Mouse (Mus musculus): ENCODE measurements at regions not wholly inside any gene's neighbourhood (a gene's known extent, or its start where the extent isn't known, plus 50 kb on each side); places are given as distances from the start of the nearest gene placed in this dataset.

DNA sequence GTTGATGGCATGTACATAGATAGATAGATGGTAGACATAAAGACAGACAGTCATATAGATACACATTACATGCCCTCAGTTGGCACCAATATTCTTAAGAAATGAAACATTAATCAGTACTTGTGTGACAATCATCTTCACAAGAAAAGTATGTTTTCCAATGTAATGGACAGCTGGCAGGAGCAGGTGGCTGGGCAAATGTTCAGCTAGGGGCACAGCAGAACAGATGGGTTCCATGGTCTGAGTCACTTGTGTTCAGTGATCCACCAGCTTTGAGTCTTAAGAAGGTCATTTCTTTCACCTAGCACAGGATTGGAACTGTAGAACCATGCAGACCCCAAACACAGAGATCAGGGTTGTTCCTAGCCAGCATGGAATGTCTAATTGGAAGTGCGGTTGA lies 2631.2 kb upstream of the 5930422O12Rik start:
- DNase-seq: no peak
- intact Hi-C loops (cut with DNase I): no loop called here

DNA sequence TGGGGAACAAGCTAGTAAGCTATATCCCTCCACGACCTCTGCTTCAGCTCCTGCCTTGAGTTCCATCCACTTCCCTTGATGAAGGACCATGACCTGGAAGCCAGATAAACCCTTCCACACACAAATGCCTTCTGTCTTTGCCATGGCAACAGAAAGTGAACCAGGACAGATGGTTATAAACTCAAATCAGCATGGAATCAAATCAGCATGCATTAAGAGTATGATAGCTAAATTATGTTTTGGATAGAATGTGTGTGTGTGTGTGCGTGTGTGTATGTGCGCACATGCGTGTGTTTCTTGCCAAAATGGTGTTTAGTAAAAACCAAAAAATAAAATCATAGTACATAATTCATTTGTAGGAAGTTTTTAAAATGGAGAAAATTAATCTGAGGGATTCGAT lies 2611.5 kb upstream of the 5930422O12Rik start:
- intact Hi-C loops (cut with DNase I): no loop called here

DNA sequence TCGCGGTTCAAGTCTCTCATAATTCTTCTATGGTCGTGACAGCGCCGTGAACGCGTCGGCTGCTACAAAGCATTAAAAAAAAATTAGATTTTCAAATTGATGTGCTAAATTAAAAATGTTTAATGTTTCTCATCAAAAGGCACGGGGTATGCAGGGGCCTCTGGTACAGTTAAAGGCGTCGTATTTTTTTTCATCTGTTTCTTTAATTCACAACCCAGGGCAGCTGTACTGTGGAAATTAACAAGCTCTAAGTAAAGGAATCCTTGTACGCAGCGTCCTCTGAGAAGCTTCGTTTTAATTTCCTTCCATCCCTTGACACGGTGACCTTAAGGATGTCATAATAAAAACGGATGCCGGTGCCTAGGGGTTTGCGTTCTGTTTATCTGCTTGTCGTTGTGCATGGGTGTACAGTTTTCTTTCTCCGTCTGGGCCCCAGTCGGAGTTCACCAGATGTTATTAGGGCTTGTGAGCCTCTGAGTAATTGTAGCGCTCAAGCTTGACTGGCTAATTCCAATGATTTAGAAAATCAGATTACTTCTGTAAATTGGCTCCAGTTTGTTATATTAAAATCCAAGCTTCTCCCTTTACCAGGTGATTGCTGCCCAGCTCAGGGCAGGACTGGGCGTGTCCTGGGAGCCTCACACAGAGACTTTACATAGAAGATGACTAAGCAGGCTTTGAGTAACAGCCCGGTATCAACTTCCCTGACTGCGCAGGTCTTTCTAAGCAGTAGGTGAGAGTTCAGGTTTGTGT lies 2605.5 kb upstream of the 5930422O12Rik start:
- intact Hi-C loops (cut with DNase I): no loop called here
- DNase-seq: no peak

More for the DNA sequence above, 2611.5 kb upstream of the 5930422O12Rik start:
- DNase-seq: no peak

DNA sequence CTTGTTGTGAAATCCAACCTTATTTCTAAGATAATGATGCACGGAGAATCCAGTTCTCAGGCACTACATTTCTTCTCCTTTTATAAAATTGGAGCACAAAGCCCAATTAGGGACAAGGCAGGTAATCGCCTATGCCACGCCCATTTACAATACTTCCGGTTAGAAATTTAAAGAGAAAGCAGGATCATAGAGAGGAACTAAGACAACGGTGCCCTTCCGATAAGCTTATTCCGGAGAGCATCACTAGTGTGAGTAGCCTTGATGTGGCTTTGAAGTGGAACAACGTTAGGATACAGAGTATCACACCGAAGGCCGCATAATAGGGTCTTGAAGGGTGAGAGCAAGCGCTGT lies 2604.9 kb upstream of the 5930422O12Rik start:
- DNase-seq: no peak
- intact Hi-C loops (cut with DNase I): no loop called here

DNA sequence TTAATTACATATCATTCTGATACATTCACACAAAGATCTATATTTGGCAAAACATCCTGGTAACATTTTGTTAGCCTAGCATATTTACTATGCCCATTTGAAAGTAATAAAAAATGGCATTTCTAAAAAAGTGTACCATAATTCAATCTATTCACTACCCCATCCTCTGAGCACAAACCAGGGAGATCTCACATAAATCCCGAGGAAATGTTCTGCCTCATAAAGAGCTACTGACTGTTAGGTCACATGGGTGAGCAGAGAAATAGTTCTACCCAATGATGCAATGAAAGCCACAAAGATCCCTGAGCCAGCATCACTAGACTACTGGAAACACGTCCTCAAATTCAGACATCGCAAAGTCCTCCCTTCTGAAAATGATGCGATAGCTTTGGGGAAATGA lies 2602.5 kb upstream of the 5930422O12Rik start:
- DNase-seq: no peak
- intact Hi-C loops (cut with DNase I): no loop called here

DNA sequence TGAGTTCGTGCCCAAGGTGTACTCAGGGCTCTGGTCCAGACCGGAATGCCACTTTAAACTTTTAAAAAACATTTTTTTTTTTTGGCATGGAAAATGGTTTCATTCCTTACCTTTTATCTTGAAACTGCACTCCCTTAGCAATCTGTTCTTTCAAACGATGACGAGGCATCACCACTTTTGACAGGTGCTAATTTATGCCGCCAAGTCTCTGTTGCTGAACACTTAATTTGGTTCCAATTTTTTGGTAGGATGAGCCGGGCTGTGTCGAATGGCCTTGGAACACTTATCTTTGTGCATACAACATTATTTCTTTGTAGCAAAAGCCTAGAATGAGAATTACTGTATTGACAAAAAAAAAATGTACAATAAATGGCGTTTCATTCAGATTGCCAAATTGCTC lies 2590.5 kb upstream of the 5930422O12Rik start:
- DNase-seq: no peak
- intact Hi-C loops (cut with DNase I): no loop called here

DNA sequence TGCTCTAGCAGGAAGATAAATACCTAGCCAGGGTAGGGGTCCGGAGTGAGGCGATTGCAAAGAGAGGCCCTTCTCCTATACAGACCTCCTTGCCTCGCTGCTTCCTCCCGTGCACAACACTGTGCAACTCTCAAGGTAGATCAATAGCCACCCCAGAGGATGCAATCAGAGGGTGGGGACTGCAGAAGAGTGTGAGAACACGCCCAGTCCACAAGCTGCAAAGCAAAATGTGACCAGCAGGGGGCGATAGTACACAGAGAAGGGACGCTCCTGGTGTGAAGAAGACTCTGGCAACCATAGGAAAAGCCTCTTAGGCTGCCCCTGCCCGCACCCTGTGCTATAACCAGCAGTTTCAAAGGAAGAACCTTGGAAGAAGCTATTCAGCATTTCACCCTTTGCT lies 2588.4 kb upstream of the 5930422O12Rik start:
- intact Hi-C loops (cut with DNase I): loop anchor here (2.0 kb wide), 2 partner anchors 83 to 193 kb away; no protein-coding TSS in a partner anchor
- DNase-seq: peak; percentile 63

DNA sequence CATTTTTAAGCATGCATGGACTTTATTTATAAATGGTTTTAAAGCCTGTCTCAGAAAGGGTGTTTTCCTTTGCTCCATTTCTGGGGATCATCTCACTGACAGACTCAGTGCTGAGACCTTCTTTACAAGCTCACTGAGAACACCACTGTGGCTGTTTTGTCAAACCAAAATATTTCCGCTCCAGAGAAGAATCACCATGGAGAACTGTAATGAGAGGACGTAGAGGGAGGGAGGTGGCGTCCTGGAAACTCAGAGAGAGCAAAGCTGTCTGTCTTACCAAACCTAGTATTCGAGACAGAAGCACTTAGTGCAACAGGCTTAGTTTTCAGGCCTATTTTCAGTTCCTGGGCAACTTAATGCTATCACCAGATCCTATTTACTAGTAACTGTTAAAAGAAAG lies 2565.5 kb upstream of the 5930422O12Rik start:
- intact Hi-C loops (cut with DNase I): no loop called here
- no peak for DNase-seq

DNA sequence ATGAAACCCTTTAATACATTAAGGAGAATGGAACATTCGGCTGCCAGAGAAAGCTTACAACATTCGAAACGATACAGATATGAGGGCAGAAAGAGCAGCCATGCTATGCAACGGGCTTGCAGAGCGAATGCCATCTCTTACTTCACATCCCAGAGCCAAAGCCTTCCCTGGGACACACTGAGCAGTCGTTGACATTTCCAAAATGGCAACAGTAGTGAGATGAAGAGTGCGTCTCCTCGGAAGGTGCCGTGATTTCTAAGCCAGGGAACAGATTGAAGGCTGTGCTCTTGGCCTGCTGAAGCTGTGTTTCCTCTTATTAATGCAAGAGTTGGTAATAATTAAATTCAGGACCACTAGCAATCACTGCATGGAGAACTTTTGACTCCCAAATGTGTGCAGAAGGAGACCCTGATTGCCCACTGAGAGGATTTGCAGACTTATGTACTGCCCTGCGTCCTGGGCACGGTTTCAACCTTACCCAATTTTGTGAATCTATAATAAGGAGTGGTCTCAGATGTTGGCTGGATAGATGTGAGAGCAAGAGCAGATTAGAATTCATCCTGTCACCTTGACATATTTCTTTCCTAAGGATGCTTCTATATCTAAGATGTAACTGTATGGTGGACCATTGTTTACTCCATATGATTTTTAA lies 2522.3 kb upstream of the 5930422O12Rik start:
- intact Hi-C loops (cut with DNase I): no loop called here
- DNase-seq: no peak

DNA sequence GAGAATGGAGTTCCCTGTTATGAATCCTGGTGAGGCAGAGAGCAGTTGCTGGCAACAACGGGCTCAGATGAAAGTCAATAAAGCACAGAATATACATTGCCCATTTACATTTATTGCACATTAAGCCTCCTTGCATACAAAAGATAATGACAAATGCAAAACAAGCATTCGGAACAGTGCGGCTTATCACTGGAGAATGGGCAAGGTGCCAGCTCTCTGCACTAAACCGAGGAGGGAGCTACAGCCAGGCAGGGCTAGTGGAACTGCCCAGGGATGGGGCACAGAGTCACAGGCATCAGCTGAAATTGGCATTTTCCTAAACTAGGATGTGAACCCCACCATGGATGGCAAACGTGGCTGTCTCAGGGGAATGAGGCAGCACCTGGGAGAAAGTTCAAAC lies 2514.8 kb upstream of the 5930422O12Rik start:
- intact Hi-C loops (cut with DNase I): no loop called here
- DNase-seq: no peak

DNA sequence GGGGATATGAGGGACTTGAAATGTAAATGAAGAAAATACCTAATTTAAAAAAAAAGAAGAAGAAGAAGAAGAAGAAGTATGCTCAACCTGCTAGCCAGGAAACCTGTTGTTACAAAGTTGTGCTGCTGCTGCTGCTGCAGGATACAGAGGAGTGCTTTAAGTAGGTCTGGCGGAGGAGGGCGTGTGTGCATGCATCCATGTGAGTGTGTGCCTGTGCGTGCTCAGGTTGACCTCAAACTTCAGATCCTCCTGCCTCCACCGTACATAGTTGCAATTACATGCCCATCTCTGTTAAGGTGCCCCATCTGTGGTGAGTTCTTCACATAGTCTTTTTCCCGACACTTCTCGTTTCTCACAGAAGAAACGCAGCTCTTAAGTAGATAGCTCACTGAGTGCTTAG lies 2513.4 kb upstream of the 5930422O12Rik start:
- DNase-seq: no peak
- intact Hi-C loops (cut with DNase I): no loop called here

DNA sequence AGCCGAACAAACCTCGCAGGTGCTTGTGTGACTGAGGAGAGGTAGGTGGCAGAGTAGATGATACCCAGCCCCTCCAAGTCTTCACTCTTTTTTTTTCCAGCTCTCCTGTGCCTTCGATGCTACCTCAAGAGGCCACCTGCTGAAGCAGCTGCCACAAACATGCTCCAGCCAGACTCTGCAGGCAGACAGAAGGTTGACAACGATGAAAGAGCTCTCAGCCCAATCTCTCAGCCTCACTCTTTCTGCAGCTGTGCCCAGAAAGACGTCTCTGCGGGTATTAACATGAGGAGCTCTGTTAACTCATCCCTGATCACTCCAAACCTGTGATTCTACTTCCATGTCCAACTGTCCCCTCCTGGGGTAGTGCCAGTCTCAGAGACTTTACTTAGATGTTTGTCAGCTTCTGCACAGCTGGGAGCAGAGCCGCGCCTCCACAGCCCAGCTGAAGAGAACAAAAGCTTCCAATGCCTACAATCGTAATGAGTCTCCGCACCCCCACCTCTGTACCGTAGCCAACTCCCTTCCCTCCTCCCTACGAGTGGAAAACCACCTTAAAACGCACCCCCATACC lies 2512.8 kb upstream of the 5930422O12Rik start:
- no peak for DNase-seq
- intact Hi-C loops (cut with DNase I): no loop called here

DNA sequence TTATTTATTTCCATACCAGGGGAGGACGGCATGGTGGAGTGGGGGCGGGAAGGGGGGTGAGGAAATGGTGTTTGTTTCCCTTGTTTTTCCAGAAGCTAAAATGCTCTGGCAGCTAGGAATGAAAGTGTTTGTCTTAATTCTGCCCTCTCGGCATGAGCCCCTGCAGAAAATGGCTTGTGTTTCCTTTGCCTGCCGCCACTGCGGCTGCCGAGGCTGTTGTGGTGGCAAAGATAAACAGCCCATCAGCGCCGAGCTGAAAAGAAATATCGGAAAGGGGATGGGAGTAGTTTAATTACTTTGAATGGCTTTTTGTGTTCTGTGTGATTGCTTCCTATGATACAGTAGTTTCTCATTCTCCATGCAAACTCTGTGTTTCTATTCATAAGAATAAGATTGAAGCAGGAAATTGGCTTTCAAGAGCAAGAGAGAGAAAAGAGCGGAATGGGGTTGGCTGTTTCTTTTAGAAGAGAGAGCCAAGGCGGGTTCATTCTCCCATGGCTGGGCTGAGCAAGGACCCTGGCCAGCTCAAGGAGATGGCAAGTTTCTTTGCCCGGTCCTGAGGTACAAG lies 2512.2 kb upstream of the 5930422O12Rik start:
- no peak for DNase-seq
- intact Hi-C loops (cut with DNase I): no loop called here

DNA sequence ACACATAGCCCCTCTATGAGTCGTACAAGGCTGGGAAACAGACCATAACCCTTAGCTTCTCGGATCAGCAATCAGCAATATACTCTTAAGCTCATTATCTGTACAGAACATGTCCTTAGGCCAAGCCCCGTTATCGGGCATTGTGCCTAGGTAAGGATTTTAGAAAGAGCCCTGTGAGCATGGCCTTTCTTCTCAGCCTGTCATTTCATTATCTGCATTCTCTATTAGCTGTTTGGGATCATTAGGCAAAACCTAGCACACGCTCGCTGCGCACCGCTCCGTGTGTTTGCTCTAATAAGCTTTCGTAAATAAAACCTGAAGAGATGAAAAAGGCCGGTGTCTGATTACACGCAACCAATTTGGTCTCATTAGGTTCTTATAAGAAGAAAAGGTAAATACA lies 2507.1 kb upstream of the 5930422O12Rik start:
- DNase-seq: no peak
- intact Hi-C loops (cut with DNase I): no loop called here

DNA sequence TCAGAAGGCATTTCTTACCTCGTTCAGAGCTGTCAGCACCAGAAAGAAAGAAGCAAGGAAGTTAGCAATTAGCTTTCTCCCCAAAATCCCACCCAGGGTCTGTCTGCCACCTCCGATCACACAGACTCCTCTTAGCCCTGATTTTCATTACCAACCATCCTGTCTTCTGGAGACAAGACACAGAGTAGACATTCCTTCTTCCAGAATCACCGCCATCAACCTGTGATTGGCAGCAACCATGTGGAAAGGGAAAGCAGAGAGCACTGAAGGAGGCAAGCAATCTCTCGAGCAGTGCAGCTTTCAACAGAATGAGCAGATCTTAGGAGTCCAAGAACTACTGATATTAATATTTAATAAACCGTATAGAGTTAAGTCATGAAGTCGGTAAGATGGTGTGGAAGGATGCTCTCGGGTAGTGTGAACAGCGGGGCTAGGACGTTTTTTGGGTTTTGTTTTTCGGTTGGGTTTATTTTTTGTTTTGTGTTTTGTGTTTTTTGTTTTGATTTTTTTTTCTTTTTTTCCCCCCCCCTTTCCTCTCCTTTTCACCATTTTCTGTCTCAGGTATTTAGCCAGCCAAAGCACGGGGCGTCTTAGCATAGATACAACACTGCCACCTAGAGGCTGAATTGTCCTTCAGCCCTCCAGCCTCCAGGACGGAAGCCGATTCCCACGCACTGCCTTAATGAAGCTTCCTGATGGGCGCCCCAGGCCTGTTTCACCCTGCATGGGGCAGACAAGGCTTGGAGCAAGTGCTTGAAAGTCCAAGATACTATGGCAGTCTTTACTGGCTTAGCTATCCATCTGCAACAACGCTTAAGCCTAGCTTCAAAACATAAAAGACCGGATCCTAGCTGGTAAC lies 2505.0 kb upstream of the 5930422O12Rik start:
- peak in 1 of 2 experiments; percentile 17 for DNase-seq
- intact Hi-C loops (cut with DNase I): loop anchor here (2.0 kb wide), 1 partner anchor 83 kb away; no protein-coding TSS in a partner anchor

DNA sequence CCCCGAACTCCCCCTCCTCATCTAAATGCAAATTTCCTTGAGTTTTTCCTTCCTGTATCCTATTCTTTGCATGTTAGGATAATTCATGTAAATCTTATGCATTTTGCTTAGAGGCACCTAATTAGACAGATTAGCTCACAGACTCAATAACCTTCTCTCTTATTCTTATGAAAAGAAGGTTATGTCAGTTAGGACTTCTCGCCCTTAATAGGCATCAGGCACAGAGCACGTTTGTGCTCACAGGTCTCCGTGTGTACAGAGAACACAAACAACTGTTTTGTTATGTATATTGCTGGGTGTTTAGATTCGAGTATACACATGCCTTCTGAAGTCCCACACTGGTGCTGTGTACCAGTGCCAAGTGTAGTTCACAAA lies 2504.4 kb upstream of the 5930422O12Rik start:
- DNase-seq: no peak
- intact Hi-C loops (cut with DNase I): no loop called here

DNA sequence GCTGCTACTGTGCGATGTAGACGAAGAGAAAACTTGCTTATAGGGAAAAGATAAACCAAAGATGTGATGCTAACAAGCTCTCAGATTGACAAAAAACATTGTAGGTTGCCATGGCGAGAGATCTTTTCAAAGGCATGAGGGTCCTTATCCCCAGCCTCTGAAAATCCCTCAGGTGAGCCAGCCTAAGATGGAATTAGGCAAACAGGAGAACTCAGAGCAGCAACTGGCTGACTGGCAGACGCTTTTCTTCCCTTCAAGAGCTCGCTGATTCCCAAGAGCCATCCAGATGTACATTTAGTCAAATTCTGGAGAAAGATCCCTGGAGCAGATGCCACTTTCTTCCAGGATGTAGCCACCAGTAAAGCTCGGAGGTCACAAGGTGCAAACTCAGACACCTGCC lies 2503.9 kb upstream of the 5930422O12Rik start:
- no peak for DNase-seq
- intact Hi-C loops (cut with DNase I): no loop called here

DNA sequence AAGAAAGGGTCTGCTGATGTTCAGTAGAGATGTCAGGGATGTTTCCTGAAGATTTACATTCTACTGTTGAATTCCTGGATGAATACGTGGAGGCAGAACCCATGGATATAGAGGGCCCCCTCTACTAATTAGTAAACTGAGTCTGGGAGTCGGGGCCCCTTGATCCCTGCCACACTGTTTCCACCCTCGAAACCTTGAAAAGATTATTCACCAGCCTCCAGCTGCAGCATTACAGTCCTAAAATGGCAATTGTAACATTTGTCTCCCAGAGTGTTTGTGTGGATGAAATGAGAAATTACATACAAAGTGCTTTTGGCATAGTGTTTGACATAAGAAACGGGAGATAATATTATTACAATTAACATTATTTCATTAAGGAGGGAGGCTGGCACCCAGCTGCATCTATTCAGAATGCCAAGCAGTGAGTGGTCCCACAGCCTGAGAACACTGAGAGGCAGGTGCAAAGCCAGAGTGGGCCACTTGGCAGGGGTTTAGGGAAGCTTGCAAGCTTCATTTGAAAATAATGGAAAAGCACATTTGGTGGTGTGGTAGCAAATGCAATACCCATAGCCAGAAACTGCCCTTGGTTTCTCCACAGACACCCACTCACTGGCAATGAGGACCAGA lies 2490.9 kb upstream of the 5930422O12Rik start:
- no peak for DNase-seq
- intact Hi-C loops (cut with DNase I): no loop called here

DNA sequence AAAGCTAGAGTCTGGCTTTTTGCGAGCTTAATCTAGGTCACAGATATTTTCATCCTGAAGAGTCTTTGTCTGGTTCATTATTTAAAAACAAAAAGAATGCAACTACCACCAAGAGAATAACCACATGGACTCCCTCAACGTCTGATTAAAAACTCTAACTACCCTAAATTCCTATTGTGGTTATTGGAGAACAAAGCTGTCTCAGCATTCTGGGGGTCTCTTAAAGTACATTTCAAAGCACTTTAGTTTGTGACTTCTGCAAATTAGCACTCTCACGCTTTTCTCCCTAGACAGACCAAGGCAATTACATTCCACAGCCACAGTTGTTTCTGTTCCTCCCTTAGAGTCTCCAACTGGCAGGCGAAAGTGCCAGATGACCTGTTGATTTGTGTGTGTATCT lies 2487.6 kb upstream of the 5930422O12Rik start:
- DNase-seq: no peak
- intact Hi-C loops (cut with DNase I): no loop called here

DNA sequence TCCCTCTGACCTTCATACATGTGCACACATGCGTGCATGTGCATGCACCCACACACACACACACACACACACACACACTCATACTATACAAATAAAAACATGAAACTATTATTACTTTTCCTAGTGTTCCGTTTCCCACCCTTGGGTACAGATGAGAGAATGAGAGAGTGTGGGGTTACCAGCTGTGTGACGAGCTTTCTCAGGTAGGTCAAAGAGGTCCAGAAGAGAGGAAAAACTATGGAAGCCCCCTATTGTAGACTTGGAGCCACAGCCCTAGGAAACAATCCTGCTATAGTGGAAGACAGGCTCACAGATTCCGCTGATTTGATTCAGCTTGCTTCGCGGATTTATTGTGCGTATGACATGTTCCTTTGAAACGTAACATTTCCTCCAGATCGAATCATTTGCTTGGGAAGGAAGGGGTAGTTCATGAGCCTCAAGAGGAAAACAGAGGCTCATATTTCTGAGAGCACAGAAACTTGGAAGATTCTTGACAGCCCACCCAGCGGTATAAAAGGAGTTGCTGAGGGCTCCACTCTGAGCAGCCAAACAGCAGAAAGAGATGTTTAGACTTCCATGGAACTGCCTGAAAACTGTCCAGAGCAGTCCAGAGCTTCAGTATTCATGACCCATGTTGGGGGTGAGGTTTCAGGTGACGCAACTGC lies 2486.9 kb upstream of the 5930422O12Rik start:
- intact Hi-C loops (cut with DNase I): no loop called here
- DNase-seq: no peak

Measured in gastrocnemius, postnatal 36 days (tissue).